Mouse (Mus musculus) lung, postnatal 0 days (tissue): Measurements from ENCODE around the gene Arhgef6.

ENCODE experiments used
- CTCF ChIP-seq: IDR thresholded peaks from 2 replicates; pipeline ENCODE4 v1.5.1; 2016; ENCODE audit warnings: antibody characterized with exemption, mild to moderate bottlenecking
- EP300 ChIP-seq: IDR thresholded peaks from 2 replicates; pipeline ENCODE4 v1.6.1; 2016; ENCODE audit warnings: antibody characterized with exemption, mild to moderate bottlenecking, control low read depth

DNA sequence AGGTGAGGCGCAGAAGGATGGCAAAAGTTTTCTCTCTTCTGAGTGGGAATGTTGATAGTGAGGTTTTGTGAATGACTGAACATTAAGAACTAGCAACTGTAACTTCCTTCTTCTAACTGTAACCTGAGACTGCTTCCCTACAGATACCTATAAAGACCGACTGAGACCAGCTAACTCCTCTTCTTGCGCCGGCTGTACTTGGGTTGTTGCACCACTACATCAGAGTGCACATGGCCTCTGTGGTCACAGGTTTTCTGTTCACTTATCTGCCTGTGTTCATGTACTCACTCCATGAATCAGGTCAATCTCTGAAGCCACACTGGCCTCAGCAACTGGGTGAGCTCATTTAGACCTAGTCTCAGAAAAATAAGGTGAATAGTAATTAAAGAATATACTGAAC, 75.0 kb downstream of the Arhgef6 start:
- TF ChIP-seq EP300: no peak
- no peak for TF ChIP-seq CTCF
